Mouse (Mus musculus): ENCODE measurements around the gene Peli2.

The Peli2 gene

DNA sequence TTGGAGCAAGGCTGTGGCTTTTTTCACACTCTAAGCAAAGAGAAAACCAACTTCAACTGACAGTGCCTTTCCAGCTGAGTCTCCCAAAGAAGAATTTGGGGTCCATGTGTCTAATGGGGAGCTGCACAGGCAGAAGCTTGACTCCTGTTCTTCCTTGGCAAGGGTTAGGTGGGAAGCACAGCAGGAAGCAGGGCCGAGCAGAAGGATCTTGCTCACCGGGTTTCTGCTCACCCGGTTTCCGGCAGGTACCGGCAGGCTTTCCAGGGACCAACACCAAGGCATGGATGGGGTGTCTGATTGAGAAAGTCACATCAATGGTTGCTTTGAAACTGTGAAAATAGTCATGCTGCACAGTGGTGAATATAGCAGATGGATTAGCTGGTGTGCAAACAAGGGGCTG is 70.3 kb downstream of the Peli2 start:
- no peak for DNase-seq (ENCODE audit: low spot score)

DNA sequence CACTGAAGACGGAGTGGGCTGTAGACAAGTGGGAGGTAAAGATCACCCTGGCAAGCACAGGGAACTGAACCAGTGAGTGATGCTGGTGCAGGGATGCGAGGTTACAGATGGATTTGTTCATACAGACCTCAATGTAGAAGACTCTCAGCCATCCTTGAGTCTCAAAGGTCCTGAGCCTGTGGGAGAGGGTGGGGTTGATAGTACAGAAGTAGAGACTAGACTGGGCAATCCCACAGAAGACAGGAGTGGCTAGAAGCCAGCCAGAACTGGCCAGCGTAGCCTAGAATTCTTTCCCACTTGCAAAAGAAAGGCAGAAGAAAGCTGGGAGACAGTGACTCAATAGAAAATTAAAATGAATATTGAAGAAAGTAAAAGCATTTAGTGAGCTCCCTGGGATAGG is 71.3 kb downstream of the Peli2 start:
- no peak for DNase-seq (ENCODE audit: low spot score)

DNA sequence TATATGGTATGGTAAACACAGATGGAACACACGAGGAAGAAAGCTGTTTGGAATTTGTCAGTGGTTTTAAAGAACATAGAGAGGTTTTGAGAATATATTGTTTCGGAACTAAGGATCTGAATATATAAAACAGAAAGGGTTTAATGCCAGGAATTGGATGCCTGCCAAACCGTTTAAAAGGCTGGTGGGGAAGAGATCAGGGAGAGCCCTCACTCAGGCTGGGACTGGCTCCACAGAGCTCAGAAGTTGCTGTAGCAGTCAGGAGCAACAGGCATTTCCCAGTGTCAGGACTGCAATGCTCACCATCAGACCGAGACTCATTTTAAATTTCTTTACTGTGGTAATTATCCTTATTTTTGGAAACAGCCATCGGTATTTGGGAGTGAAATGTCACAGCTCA is 76.2 kb downstream of the Peli2 start:
- DNase-seq (ENCODE audit: low spot score) = no peak

DNA sequence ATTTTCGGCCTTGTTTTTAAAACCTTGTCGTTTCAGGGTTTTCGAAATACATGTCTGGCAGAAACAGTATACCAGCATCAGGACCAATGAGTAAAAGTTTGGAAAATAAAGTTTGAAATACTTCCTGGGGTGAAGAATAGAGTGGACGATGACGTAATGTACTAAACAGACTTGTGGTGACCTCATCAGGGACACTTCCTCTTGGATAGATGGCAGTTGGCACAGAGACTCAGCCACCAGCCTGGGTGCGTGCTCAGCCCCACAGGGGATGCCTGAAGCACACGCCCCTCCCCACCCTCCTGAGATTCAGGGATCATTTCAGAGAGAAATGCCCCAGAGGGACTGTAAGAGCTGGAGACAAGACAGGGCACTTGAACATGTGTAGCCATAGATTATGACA is 76.7 kb downstream of the Peli2 start:
- no peak for DNase-seq (ENCODE audit: low spot score)

DNA sequence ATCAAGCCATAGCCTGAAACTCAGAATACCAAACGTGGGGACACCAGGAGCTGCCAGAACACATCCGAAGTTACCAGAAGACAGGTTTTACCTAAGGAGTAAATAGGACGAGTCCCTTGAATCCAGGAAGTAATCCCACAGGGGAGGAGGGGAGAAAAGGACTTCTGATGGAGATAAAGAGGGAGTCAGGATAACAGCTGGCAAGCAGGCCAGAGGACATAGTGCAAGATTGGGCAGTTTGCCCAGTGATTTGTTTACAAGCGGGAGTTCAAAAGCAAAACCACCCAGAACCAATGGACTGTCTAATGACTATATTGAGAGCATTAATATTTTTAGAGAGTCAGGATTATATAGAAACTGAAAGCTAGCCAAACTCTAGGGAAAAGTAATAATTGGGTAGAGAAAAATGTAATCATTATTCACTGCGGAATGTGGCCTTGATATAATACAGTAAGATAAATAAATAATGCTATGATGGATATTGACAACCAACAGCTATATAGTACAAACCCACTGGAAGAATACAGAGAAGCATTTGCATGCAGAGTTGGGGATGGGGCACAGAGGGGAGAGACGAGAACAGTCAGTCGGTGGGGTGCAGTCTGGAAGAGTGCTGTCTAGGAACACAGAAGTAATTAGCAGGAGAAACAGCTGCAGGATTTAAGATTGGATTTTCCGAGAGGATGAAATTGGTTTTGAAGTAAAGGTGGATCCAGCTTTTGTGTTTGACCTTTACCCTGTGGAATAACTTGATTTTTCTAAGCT is 77.7 kb downstream of the Peli2 start:
- no peak for DNase-seq (ENCODE audit: low spot score)

DNA sequence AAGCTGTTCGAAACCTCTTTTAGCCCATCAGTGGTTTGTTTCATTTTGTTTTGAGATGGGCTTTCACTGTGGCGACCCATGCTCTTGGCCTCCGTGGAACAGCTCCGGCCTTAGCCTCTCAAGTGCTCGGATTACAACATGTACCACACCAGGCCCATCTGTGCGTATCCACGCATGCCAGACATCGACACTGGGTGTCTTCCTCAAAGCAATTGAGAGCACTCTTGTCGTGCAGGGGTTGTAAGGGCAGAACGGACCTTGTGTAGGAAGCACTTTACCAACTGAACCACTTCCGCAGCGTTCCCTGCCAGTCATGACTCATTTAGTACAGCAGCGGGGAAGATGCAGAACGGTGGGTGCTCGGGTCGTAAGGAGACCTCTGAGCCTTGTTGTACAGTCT is 78.3 kb downstream of the Peli2 start:
- no peak for DNase-seq (ENCODE audit: low spot score)

DNA sequence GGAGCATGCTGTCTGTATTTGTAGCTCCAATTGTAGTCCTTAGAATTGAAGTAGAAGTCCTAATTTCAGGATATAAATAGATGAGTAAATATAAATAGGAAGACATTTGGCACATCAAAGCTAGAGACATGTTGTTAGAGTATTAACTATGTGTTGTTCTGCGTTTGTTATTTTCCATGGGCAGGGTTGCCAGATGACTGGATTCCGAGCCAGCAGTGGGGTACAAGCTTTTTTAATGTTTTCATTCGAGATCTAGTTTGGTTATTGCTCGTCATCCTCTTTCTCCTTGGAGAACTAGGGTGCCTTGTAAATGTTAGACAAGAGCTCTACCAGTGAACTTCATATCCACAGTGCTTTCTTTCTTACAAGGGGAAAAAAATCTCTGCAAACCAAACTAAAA is 78.9 kb downstream of the Peli2 start:
- DNase-seq (ENCODE audit: low spot score) = no peak

DNA sequence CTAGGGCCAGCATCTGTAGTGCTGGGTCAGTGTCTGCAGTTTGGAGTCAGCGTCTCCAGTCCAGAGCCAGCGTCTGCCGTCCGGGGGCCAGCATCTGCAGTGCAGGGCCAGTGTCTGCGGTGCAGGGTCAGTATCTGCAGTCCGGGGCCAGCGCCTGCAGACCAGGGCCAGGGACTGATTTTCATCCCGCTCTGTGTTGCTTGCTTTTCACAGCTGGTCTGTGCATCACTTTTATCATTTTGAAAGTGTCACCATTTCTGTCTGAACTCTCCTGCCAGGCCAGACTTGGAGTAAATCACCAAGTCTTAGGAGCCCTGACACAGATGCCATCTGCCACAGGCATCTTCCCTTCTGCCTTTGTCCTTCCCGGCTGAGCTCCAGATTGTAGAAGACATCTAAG is 79.7 kb downstream of the Peli2 start:
- no peak for DNase-seq (ENCODE audit: low spot score)

DNA sequence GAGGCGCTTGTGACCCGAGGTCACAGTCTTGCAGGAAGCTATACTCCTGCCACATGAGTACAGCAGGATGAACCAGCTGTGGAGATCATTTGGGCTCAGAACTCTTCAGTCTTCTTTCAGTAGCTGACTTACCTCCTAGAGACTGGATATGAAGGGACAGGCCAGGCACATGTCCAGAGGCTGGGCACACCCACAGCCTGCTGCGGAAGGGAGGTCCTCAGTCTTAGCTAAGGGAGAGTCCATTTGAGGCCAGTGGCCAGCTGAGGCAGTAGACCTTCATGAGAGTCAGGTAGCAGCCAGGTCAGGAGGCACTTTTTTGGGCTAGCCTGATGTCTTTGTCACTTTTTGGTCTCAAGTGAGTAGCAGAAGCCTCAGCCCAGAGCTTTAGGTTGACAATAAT is 80.2 kb downstream of the Peli2 start:
- DNase-seq (ENCODE audit: low spot score) = no peak

DNA sequence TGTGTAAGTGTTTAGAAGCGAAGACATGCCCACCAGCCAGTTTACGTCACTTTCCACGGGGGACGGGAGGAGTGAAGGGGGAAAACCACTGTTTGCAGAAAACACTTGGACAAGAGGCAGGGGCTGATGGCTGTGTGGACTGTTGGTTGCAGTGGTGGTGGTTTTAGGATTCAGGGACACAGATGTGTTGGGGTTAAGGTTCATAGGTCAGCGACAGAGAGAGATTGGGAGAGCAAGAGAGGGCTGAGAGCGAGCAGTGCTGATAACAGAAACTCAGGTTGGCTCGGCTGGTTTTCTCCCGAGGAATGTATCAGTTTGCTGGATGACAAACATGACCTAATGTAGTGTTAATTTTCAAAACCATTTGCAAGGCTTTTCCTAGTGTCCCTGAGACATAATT is 80.8 kb downstream of the Peli2 start:
- DNase-seq (ENCODE audit: low spot score) = no peak

DNA sequence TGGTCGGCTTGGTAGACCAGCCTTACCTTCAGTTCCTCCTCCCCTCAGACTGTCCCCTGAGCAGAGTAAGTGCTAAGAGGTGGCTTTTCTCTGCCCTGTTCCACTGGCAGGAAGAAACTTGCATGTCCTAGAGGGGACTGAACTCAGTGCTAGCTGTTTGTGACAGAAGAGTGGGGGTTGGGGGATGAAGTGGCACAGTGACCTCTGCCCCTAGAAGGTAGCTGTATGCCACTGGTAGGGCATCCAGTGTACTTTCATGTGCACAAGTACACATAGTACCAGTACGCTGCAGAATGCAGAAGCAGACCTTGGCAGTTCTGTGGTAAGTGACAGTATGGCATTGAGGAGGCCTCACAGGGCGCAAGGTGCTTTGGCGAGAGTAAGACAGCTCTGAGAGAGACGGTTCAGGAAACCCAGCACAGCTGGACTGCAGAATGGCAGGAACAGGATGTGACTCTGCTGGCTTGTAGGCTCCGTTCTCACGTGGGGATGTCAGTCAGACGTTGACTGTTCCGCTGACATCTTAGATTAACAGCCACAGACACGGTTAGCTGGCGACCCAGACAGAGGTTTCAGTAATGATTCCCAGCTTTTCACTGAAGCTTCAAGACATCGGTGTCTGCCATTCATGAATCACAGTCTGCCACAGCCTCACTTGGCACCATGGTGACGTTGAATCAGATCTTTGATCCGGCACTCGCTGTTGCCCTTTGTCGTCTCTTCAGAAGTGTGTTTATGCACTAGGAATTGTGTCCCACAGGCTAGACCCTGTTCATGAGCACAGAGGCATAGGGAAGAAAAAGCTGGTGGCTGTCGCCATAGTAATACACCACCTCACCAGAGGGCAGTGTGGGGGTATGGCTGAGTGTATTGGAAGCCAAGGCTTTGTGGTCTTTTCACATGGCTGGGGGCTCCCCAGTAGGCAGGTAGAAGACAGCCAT is 81.7 kb downstream of the Peli2 start:
- no peak for DNase-seq (ENCODE audit: low spot score)

DNA sequence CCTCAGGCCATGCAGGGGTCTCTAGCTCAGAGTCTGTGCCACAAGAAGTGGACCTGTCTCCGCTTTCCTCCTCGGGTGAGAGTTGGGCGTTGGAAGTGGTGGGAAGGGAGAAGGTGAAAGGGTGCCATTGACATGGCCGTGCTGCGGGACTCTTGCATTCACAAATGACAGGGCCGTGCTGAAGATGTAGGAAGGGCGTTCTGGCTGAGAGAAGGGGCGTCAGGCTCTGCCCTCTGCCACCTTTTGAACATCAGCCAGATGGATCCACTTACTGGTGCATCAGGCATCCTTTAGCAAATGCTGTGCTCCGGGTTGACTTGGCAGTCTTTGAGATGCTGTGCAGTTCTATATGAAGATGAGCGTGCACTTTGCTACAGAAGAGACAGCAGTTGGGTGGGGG is 84.4 kb downstream of the Peli2 start:
- DNase-seq (ENCODE audit: low spot score) = no peak

DNA sequence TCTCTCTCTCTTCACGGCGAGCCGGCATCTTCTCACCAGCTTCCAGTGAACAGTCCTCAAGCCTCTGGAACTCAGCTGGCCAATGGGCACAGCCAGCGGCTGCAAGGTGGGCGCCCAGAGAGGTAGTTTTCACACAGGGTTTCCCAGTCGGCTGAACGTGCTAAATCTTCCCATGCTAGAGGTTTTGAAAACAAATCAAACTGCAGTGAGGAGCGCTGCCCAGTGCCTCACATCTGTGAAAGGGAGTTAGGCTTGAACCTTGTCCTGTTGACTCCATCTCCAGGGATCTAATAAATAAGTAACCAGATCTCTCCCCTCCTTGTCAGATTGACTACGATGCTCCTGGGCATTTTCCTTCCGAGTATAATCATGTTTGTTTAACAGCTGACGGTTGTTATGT is 85.0 kb downstream of the Peli2 start:
- DNase-seq (ENCODE audit: low spot score) = no peak

DNA sequence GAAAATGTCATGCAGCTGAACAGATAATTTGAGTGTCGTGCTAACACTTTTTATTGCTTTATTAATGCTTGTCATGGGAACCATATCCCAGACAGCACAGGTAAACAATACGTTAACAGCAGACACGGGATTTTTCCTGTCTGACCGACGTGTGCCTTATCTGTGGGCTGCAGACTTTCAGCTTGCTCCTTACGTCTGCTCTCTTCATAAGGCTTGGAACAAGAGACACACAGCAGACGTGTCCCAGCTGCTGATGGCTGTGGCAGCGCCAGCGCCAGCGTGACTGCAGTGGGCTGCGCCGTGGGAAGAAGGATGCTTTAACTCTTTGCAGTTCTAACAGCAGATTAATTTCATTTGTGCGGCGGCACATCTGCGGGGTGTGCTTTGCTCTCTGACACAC is 86.5 kb downstream of the Peli2 start:
- DNase-seq (ENCODE audit: low spot score) = no peak

DNA sequence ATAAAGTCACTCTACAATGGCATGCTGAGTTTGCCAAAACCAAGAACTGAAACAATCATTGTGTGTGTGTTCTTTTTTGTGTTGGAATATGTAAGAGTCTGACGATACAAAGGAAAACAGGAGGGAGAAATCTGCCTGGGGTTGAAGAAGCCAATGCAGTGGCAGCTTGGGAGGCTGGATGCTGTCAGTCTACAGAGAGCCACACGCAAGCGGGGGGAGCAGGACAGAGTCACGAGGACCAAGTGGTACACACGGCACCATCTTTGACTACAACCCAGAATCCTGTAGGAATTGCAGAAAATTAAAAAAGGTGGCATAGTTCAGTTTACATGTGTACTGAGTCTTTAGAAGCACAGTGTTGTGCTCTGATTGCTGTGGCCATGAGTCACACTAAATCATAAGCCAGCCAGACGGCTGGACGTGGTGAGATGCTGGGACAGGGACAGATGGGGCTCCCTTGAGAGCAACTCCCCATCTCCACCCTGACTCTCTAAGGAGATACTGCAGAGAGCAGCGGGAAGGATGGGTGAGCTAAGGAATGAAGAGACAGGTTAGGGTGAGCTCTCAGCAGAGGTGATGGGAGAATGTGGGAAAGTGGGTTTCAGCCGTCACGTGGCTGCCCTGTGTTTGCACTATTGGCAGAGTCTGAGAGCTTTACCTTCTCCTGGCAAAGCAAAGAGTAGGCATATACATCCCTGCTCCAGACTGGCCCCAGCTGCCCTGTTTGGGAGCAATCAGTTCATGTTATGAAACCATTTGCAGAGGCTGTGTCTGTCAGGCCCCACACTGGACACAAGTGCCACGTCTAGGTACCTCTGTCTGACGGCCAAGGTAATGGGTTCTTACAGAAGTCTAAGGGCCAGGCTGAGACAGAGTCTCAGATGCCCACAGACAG is 87.4 kb downstream of the Peli2 start:
- no peak for DNase-seq (ENCODE audit: low spot score)

DNA sequence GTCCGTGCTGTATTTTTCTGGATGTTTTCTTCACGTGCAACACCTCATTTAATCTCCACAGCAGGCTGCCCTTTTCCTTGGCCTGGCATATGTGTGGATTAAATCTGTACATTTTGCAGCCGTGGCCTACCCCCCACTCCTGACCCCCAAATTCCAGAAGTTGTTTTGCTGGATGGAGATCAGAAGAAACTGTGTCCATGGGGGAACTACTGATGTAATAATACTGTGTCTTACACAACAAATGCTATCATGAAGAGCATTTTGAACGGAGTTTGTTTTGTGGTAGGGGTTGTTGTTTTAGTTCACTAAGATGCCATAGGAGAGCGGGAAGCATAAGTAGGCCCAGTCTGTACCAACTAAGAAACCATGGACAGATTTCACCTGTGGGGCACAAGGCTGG is 88.8 kb downstream of the Peli2 start:
- no peak for DNase-seq (ENCODE audit: low spot score)

DNA sequence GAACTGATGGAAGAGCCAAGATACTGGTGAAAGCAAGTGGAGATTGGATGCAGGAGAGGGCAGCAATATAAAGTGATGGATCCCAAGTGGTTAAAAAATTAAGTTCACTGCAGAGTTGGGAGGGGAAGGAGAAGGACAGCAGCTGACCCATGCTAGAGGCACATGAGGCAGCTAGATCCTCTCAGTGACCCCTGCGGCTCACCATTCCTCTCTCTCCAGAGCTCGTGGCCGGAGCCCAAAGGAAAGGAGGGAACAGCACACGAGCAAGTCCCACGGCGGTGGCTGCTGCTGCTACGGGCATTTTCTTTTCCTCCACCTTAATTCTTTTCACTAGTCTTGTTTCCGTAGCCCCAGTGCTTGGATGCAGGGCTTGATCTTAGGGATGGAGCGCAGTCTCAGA is 89.5 kb downstream of the Peli2 start:
- no peak for DNase-seq (ENCODE audit: low spot score)

DNA sequence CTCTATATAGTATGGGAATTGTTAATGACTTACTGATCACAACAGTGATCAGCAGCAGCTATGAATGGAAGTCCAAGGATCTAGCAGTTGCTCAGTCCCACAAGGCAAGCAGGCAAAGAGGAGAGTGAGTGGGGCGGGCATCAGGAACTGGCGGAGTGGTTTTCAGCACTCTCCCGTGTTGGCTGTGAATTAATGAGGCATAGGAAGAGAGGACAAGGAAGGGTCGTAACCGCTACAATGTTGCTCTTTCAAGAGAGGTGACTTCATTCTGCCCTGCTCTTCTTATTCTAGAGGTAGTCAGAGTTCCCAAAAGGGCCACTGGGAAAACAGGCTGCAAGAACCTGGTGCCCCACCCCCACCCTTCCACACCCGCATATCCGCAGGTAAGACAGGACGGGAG is 90.9 kb downstream of the Peli2 start:
- DNase-seq (ENCODE audit: low spot score) = no peak

DNA sequence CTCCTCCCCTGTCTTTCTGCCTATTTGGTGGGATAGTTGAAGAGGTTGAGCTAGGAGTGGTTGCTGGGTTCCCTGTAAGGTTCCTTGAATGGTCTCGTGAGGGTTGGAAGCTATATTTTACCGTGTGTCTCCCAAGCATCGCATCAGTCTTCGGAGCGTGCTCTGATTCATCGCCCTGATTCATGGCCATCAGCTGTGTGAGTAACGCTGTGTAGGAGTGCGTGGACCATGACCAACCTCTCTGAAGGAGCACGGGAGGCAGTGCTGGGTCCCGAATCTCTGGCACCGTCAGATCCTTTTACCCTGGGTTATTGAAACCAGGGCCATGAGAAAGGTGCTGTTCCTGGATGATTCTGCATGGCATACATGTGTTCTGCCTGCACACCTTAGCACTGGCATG is 92.2 kb downstream of the Peli2 start:
- DNase-seq (ENCODE audit: low spot score) = no peak

DNA sequence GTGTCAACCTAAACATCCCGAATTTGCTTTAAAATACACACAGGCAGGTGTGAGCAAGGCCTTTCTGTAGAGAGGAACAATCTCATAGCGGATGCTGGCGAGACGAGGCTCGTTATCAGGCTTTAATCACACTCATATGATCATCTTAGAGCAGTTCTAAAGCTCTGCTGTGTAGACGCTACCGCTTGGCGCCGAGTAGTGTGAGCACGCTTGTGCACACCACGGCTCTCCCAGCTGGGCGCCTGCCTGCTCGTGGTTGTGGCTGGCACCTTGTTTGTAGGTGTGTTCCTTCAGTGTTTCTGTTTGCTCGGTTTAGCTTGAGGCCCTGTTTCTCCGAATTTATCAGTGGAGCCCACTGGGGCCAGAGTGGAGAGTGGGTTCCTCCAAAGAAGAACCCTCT is 93.0 kb downstream of the Peli2 start:
- DNase-seq (ENCODE audit: low spot score) = no peak

DNA sequence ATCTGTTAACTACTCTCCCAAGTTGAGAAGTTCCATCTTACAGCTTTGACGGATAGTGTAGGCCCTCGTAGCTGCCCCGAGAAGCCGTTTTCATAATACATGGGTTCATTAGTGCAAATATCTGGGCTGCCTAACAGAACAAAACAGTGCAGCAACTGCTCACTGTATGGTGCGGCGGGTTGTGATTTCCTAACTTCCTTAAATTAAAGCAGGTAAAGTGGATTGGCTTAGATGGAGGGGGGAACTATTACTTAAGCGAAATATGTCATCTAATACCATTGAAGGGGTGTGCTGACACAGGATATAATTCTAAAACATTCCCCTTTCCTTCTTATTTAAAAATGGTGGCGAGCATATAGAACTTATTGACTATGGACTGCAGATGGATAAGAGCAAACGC is 101.4 kb downstream of the Peli2 start:
- DNase-seq (ENCODE audit: low spot score) = no peak

DNA sequence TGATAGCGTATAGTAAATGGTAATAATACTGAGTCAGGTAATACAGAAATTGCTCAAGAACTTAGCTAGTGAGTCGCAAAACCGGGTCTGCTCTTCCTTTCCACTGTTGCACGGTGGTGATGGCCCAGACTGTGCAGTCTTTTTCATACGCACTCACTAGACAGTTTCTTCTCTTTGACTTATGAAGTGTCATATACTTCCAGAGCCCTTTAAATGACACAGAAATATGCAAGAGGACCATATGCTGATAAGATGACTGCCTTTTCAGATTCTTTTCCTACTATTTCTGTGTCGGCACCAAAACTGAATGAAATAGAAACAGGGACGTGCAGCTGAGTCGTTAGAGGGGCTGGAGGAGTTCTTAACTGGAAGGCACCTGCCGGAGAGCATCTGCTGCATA is 102.1 kb downstream of the Peli2 start:
- no peak for DNase-seq (ENCODE audit: low spot score)

DNA sequence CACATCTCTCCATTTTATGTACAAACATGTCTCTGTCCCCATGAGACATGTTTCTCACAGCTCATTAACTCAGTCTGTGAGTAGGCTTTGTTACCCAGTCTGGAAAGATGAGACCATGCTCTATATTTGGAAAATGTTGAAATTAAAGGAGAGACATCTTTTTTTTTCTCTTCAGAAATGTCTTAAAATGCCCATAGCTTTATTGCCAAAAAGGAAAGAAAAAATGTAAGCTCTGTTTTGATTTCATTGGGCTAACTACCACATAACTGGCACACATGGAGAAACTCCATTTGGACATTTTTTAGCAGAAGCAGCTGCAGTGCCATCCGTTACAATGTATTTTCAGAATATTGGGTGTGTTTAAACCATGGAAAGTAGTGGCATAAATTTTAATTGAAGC is 103.6 kb downstream of the Peli2 start:
- no peak for DNase-seq (ENCODE audit: low spot score)
